Mouse (Mus musculus) cerebellum, adult 9-11 months (tissue): ENCODE measurements at regions not wholly inside any gene's neighbourhood (a gene's known extent, or its start where the extent isn't known, plus 50 kb on each side); places are given as distances from the start of the nearest gene placed in this dataset.

Experiments
- DNase-seq: peaks from one replicate; pipeline ENCODE4 v3.0.0; 2022

DNA sequence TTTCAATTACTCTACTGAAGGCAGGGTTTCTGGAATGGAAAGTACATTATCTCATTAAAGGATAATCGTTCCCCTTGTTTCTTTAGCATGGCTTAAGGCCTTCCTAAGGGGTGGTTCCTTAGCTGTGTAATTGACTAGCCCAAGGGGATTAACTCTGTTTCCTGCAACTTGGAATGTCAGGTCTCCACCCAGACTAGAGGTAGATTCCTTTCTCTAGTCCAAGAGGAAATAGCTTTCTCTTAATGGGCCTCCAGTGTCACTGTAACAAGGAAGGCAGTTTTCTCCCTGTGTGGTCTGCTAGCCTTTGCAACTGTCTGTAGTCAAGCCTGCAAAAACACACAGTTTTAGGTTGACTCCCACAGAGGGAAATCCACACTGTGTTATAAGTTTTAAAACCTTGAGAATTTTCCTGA, 64.0 kb upstream of the Adgra3 start:
- DNase-seq = no peak

DNA sequence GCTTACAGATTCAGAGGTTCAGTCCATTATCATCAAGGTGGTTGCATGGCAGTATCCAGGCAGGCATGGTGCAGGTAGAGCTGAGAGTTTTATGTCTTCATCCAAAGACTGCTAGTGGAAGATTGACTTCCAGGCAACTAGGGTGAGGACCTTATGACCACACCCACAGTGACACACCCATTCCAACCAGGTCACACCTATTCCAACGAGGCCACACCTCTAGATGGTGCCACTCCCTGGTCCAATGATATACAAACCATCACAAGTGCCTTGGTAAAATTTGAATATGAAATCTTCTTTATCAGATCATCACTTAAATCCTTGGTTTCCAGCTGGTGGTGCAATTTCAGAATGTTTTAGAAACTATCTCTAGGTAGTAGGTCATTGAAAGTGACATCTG, 61.1 kb upstream of the Adgra3 start:
- DNase-seq = no peak
